Mouse (Mus musculus): ENCODE data around the gene Odaph.

Gene Odaph

DNA sequence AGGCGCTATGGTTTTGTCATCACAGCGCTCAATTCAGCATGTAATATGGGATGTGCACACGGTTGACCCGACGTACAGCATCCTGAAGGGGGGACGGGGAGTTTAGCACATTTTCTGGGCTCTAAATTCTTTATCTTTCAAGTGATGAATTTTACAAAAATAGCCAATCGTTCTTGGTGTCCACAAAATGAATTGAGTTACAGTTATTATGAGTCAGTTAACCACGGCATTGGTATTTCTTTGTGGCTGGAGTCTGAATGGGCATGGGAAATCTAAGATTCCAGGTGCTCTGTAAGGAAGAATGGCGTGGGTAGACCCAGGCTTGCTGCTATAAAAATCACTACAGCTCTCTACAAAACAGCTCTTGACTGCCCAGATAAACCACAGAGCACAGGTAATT is 2.0 kb downstream of the Odaph start:
- no peak for DNase-seq (ENCODE audit: low read depth)

- DNase-seq (ENCODE audit: low read depth) = no peak
Observed at GRCm38 (mm10) chr5:91991191-91991937, 4.1 kb downstream of the Odaph start.

DNA sequence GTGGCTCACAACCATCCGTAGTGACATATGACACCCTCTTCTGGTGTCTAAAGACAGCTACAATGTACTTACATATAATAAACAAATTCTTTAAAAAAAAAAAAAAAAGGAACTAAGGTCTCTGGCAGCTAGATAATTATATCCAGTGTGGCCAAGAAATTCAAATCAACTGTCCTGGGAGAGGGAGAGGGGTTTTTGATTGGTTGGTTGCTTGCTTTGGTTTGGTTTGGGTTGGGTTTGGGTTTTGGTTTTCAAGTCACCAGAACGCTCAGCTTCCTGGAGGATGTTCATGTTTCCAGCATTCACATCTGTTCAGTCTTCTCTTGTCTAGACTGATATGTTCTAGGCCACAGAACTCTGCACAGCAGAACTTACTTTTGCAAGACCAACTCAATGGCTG is 5.8 kb downstream of the Odaph start:
- DNase-seq (ENCODE audit: low read depth) = no peak

DNA sequence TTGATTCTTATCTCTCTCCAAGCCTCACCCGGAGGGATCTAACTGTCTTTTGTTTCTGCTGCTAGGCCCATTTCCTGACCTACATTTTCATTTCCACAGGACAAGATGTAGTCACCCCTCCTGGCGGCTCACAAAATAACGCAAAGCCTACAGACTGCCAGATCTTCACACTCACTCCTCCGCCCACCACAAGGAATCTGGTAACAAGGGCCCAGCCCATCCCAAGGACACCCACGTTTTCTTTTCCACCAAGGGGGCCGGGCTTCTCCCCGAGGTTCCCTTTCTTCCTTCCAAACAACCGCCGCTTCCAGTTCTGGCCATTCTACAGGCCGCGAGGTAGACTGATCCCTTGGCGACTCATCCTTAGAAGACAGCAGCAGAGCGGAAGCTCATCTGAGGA is 7.3 kb downstream of the Odaph start:
- no peak for DNase-seq (ENCODE audit: low read depth)

DNA sequence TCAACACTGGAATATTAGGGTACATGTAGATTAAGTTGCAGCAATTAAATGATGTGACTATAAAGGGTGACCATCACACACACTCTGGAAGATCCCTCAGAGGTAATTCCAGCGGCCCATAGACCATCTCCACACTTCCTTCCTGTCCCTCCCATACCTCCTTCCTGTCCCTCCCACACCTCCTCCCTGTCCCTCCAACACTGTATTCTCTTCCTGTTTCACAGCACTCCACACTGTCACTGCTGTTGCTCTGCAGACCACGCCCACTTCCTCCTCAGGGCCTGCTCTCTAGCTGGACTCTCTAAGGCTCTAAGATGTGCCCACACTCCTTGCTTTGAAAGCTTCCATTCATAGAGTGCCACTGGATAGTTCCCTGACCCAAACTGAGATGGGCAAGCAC is 13.5 kb downstream of the Odaph start:
- peak; percentile 64 for DNase-seq (ENCODE audit: low read depth)

GRCm38 (mm10) chr5:92003011-92003410 is 15.7 kb downstream of the Odaph start:
- DNase-seq (ENCODE audit: low read depth) = peak; percentile 73

GRCm38 (mm10) chr5:92009827-92010226 is 22.6 kb downstream of the Odaph start:
- DNase-seq (ENCODE audit: low read depth) = no peak

DNA sequence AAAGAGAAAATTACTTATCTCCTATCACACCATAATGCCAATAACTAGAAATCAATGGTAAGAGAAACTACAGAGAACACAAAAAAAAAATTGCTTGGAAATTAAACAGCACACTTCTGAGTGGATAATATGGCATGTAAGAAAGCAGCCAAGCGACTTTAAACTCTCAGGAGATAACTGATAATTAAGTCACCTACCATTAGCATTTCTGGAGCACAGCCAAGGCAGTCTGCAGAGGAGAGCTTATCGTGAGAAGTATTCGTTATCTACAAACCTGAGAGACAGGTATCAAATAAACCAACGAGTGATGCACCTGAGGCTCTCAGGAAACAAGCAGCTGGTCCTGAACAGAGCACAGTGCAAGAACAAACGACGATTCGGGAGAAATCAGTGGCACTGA is 24.5 kb downstream of the Odaph start:
- DNase-seq (ENCODE audit: low read depth) = no peak

- DNase-seq (ENCODE audit: low read depth) = no peak
Observed at GRCm38 (mm10) chr5:92019960-92020359, 32.7 kb downstream of the Odaph start.

DNA sequence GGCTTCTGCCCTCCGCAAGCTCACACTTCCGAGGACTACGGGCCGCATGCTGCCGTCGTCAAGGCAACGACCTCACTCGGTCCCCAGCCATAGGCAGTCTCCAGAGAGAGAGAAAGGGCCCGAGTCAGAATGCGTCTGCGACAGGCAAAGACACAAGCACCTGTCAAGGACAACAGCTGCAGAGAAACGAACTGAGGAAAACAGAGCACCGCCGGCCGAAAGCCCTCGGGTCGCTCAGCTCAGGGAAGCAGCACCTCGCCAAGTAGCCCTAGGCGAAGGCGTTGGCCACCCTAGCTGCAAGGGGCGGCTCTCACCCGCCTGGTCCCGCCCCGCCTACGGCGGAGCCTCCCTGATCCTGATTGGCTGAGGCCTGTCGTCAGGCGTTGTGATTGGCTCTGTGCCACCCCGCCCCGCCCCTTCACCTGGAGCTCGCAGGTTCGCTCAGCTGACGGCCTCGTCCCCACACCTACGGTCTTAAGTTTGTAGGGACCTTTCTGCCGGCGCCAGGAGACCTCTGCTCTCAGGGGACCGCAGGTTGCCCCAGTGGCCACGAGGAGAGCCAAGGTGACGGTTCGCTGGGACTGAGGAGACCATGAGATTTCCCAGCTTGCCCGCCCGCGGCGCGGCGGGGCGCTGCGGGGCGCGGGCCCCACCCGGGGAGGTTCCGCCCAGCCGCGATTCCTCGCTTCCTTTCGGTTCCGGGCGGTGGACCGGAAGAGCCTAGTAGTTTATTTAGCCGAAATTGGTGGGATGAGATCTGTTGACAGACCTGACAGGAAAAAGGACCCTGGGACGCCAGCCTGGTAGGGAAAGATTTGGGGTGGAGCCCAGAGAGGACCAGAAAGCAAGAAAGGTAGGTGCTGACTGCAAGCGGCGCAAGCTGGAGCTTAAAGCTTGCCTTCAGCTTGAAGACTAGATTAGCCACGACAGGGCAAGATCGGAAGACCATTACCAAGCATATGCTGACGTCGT is 55.4 kb downstream of the Odaph start:
- DNase-seq (ENCODE audit: low read depth) = peak; percentile 97

GRCm38 (mm10) chr5:92043783-92044182 is 56.5 kb downstream of the Odaph start, which contains the start of gene Cdkl2:
Gene Cdkl2, minus strand, starts transcription at chr5:92043883.
- no peak for DNase-seq (ENCODE audit: low read depth)
